Mouse (Mus musculus): ENCODE data around the gene Nrxn3. TPM values are rescaled to one million over a fixed set of nuclear protein-coding genes. Genes with fewer than 3 reads are reported as not detected.

Nrxn3 gene
- polyA plus RNA-seq, 1 experiment = 104 TPM

GRCm38 (mm10) chr12:89625746-89626145 is 903.1 kb downstream of the Nrxn3 start:
- no peak for DNase-seq (ENCODE audit: extremely low spot score in 1 of 2, low spot score in 1 of 2)

GRCm38 (mm10) chr12:89640046-89640445 is 917.4 kb downstream of the Nrxn3 start:
- DNase-seq (ENCODE audit: extremely low spot score in 1 of 2, low spot score in 1 of 2) = no peak

- DNase-seq (ENCODE audit: extremely low spot score in 1 of 2, low spot score in 1 of 2) = no peak
These were observed 918.8 kb downstream of the Nrxn3 start for GRCm38 (mm10) chr12:89641460-89641859.

- peak; percentile 46 to 63 for DNase-seq (ENCODE audit: extremely low spot score in 1 of 2, low spot score in 1 of 2)
These were observed 930.5 kb downstream of the Nrxn3 start for GRCm38 (mm10) chr12:89653211-89653610.

- no peak for DNase-seq (ENCODE audit: extremely low spot score in 1 of 2, low spot score in 1 of 2)
These were observed 938.5 kb downstream of the Nrxn3 start for GRCm38 (mm10) chr12:89661219-89661618.

GRCm38 (mm10) chr12:89668856-89669255 is 946.2 kb downstream of the Nrxn3 start:
- peak in 1 of 2 experiments; percentile 42 for DNase-seq (ENCODE audit: extremely low spot score in 1 of 2, low spot score in 1 of 2)

GRCm38 (mm10) chr12:89672819-89673218 is 950.1 kb downstream of the Nrxn3 start:
- no peak for DNase-seq (ENCODE audit: extremely low spot score in 1 of 2, low spot score in 1 of 2)

GRCm38 (mm10) chr12:89685633-89686032 is 963.0 kb downstream of the Nrxn3 start:
- peak in 1 of 2 experiments; percentile 29 for DNase-seq (ENCODE audit: extremely low spot score in 1 of 2, low spot score in 1 of 2)

- DNase-seq (ENCODE audit: extremely low spot score in 1 of 2, low spot score in 1 of 2) = peak; percentile 62 to 68
These were observed 966.4 kb downstream of the Nrxn3 start for GRCm38 (mm10) chr12:89689086-89689485.

GRCm38 (mm10) chr12:89699469-89699868 is 976.8 kb downstream of the Nrxn3 start:
- peak in 1 of 2 experiments; percentile 29 for DNase-seq (ENCODE audit: extremely low spot score in 1 of 2, low spot score in 1 of 2)

GRCm38 (mm10) chr12:89700937-89701458 is 978.3 kb downstream of the Nrxn3 start:
- peak in 1 of 2 experiments; percentile 47 for DNase-seq (ENCODE audit: extremely low spot score in 1 of 2, low spot score in 1 of 2)

- DNase-seq (ENCODE audit: extremely low spot score in 1 of 2, low spot score in 1 of 2) = no peak
These were observed 980.3 kb downstream of the Nrxn3 start for GRCm38 (mm10) chr12:89702931-89703330.

GRCm38 (mm10) chr12:89707913-89708312 is 985.2 kb downstream of the Nrxn3 start:
- no peak for DNase-seq (ENCODE audit: extremely low spot score in 1 of 2, low spot score in 1 of 2)

- DNase-seq (ENCODE audit: extremely low spot score in 1 of 2, low spot score in 1 of 2) = peak; percentile 73 to 78
These were observed 987.8 kb downstream of the Nrxn3 start for GRCm38 (mm10) chr12:89710459-89710858.

GRCm38 (mm10) chr12:89711791-89712190 is 989.1 kb downstream of the Nrxn3 start:
- no peak for DNase-seq (ENCODE audit: extremely low spot score in 1 of 2, low spot score in 1 of 2)

- DNase-seq (ENCODE audit: extremely low spot score in 1 of 2, low spot score in 1 of 2) = no peak
These were observed 996.8 kb downstream of the Nrxn3 start for GRCm38 (mm10) chr12:89719194-89720080.

- no peak for DNase-seq (ENCODE audit: extremely low spot score in 1 of 2, low spot score in 1 of 2)
These were observed 998.3 kb downstream of the Nrxn3 start for GRCm38 (mm10) chr12:89720945-89721344.

GRCm38 (mm10) chr12:89722462-89722861 is 999.8 kb downstream of the Nrxn3 start:
- peak; percentile 38 to 70 for DNase-seq (ENCODE audit: extremely low spot score in 1 of 2, low spot score in 1 of 2)

GRCm38 (mm10) chr12:89724048-89724447 is 1001.4 kb downstream of the Nrxn3 start:
- peak; percentile 53 to 76 for DNase-seq (ENCODE audit: extremely low spot score in 1 of 2, low spot score in 1 of 2)

GRCm38 (mm10) chr12:89742326-89742725 is 1019.6 kb downstream of the Nrxn3 start:
- DNase-seq (ENCODE audit: extremely low spot score in 1 of 2, low spot score in 1 of 2) = no peak

GRCm38 (mm10) chr12:89742796-89743195 is 1020.1 kb downstream of the Nrxn3 start:
- no peak for DNase-seq (ENCODE audit: extremely low spot score in 1 of 2, low spot score in 1 of 2)
